Mouse (Mus musculus) kidney, adult 2 months (tissue): ENCODE results near the gene Fam222a. TPM values are rescaled to one million over a fixed set of nuclear protein-coding genes. Genes with fewer than 3 reads are reported as not detected.

Experiments
- DNase-seq: peaks from one replicate; pipeline ENCODE4 v3.0.0; 2021
- H3K27ac ChIP-seq: fragments of 200-500 bp; 2 replicates; pipeline ENCODE4 v1.5.1; 2012; ENCODE audit warnings: low read depth, low read length, control low read depth, inconsistent platforms; ENCODE audit not compliant: insufficient read depth
- H3K27me3 ChIP-seq: fragments of 200-500 bp; replicated peaks from 2 replicates; pipeline ENCODE4 v1.6.1; 2012; ENCODE audit warnings: mild to moderate bottlenecking, moderate library complexity, low read length, inconsistent platforms; ENCODE audit not compliant: control insufficient read depth, insufficient read depth
- H3K36me3 ChIP-seq: fragments of 200-500 bp; 2 replicates; pipeline ENCODE4 v1.6.1; 2012; ENCODE audit warnings: mild to moderate bottlenecking, moderate library complexity, low read length, inconsistent platforms; ENCODE audit not compliant: control insufficient read depth, insufficient read depth
- H3K4me1 ChIP-seq: fragments of 200-500 bp; 2 replicates; pipeline ENCODE4 v1.6.1; 2011; ENCODE audit warnings: low read length; ENCODE audit not compliant: control insufficient read depth, insufficient read depth
- H3K4me3 ChIP-seq: fragments of 200-500 bp; 2 replicates; pipeline ENCODE4 v1.5.1; 2011; ENCODE audit warnings: mild to moderate bottlenecking, low read depth, low read length, control low read depth; ENCODE audit not compliant: insufficient read depth
- CTCF ChIP-seq: fragments of 200-500 bp; conservative IDR thresholded peaks from 2 replicates; pipeline ENCODE4 v1.5.1; 2011; ENCODE audit warnings: low read depth, mild to moderate bottlenecking, control low read depth, low read length, moderate library complexity, mixed read lengths; ENCODE audit not compliant: insufficient read depth, insufficient read length
- POLR2A ChIP-seq: fragments of 200-500 bp; IDR thresholded peaks from one replicate; pipeline ENCODE4 v1.6.1; 2011; ENCODE audit warnings: low read depth, low read length, control low read depth
- WGBS: fragments of 180-500 bp; shearing (Covaris S2); methylation state at CpG from one replicate; pipeline ENCODE4 v1.1.7; 2018; 5-methylcytosine and 5-hydroxymethylcytosine counted together
- polyA plus RNA-seq: library from polyadenylated mRNA; depleted of rRNA; stranded (reverse); fragments of >200 nt; gene quantifications from 2 replicates; pipeline ENCODE4 v1.2.3, GENCODE M21; 2012

Fam222a gene
- polyA plus RNA-seq, 1 experiment = 4.9 TPM

DNA sequence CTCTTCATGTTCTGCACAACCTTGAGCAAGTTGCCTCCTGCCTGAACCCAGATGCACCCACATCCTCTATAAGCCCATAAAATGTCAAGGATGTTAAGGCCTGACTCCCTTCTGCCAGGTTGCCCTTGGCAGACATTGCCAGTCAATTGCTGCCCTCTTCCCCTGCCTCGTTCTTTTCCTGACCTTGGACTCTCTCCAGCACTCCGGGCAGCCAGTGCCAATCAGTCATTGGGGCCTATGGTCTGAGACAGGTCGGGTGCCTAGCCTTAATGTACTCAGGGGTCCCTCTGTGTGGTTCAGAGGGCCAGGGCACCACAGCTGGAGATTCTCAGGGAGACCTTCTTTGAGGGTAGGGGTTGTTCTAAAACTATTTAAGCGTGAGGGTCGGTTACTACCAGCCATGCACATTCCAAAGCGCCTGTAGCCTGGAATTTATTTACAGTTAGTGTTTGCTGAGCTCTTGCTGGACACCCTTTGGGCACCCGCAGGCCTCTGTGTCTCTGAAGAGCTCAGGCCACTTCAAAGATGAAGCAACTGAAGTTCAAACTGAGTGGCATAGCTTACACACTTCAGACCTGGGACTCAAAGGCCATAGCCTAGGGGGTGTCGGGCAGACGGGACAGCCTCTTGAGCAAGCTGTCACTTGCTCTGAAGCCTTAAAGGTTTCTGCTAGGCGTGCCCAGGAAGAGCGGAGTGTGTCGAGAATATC is 6.3 kb downstream of the Fam222a start:
- H3K27ac ChIP-seq = peak overlapping the region; percentile 10; the same call in 1 of the 2 replicates
- TF ChIP-seq CTCF (no peak), POLR2A (no peak)
- peaks cover 7% of the 10 kb centered on the region; the same call in 1 of the 2 replicates for H3K4me1 ChIP-seq
- H3K4me3 ChIP-seq = no peak overlapping the region
- WGBS = 49% methylated on average over 12 of the region's 12 CpGs
- peak; percentile 55 for DNase-seq
- no peaks in the 10 kb centered on the region for H3K27me3 ChIP-seq
- H3K36me3 ChIP-seq = no peaks in the 10 kb centered on the region

DNA sequence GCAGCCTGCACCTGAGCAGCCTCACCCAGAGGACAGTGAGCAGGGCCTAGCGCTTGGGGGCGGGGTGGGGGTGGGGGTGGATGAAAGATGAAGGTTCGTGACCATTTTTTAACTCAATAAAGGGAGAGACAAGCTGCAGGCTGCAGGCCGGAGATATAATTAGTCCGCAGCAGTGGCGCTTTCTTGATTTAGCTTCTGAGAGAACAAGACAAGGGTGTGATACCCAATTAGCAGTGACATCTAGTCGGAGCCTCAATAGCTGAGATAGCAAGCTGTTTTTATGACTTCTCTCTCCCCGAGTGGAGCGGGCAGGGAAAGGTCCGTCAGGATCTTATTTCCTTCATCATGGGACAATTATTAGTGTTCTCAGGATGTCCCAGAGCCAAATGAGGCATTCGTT is 7.2 kb downstream of the Fam222a start:
- 73% methylated on average over 11 of the region's 11 CpGs for WGBS
- H3K4me3 ChIP-seq = no peak overlapping the region
- no peaks in the 10 kb centered on the region for H3K27me3 ChIP-seq
- peaks cover 7% of the 10 kb centered on the region; the same call in 1 of the 2 replicates for H3K4me1 ChIP-seq
- H3K36me3 ChIP-seq = no peaks in the 10 kb centered on the region
- no peak for TF ChIP-seq CTCF
- no peak for TF ChIP-seq POLR2A
- DNase-seq = no peak
- H3K27ac ChIP-seq = no peak overlapping the region

DNA sequence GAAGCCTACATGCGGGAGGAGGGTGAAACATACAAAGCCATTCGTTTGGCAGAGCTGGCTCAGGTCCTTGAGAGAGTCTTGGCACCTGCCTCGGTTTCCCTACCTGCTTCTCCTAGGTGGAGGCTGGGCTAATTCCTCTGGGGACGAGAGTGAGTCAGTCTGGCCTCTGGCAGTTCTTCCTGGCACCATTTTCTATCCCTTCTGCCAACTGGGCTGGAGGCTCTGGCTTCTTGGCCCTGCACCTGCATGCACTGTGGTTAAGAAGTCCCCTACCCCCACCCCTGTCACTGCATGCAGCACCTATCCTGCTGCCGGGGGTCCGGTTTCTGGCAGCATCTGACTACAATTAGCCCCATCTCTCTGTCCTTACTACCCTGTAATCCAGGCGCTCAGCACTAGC is 7.7 kb downstream of the Fam222a start:
- peaks cover 7% of the 10 kb centered on the region; the same call in 1 of the 2 replicates for H3K4me1 ChIP-seq
- 58% methylated on average over 7 of the region's 7 CpGs for WGBS
- H3K27me3 ChIP-seq = no peaks in the 10 kb centered on the region
- DNase-seq = peak; percentile 35
- H3K27ac ChIP-seq = no peak overlapping the region
- no peaks in the 10 kb centered on the region for H3K36me3 ChIP-seq
- TF ChIP-seq CTCF = no peak
- no peak for TF ChIP-seq POLR2A
- no peak overlapping the region for H3K4me3 ChIP-seq

DNA sequence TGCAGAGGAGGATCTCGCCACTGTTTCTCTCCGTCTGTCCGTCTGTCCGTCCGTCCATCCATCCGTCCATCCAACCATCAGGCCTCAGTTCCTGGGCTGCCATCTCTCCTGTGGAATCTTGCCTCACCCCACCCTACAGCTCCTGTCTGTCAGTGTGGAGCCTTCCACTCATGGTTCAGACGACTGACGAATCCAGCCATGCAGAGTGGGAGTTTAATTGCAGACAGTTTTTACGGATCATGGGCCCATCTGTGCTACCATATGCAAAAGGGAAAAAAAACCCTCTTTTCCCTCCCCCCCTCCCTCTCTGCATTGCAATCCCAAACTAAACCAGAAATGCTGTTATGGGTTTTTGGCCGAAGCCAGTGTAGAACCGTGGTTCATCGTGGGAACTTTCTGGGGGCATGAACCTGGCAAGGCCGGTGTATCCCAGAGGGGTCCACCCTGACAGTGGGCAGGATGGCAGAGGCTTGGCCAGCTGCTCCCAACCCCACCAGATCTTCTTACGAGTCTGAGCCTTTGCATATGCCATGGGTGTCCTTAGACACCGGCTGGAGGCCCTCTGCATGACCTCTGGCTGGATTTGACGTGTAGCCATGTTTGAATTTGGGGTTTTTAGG is 8.3 kb downstream of the Fam222a start:
- 87% methylated on average over 16 of the region's 16 CpGs for WGBS
- no peak overlapping the region for H3K27ac ChIP-seq
- no peak for DNase-seq
- no peak overlapping the region for H3K4me3 ChIP-seq
- TF ChIP-seq POLR2A = no peak
- TF ChIP-seq CTCF = no peak
- H3K27me3 ChIP-seq = no peaks in the 10 kb centered on the region
- H3K36me3 ChIP-seq = no peaks in the 10 kb centered on the region
- peaks cover 7% of the 10 kb centered on the region; the same call in 1 of the 2 replicates for H3K4me1 ChIP-seq

DNA sequence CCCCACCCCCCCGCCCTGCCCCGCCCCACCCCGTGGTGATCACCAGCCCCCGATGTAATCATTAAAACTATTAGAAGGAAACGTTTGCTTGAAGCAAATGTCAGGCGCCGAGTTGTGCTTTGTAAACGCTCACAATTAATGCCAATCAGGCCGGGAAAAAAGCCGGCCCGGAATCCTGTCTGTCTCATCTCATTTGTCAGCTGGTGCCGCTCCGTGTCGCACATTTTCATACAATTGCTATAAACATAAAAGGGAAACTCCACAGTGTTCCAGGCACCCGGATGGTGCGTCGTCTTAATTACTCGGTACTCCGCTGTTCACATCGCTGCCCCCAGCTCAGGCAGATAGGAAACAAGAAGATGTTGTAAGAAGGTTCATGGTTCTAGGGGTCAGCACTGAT is 10.5 kb downstream of the Fam222a start:
- H3K27ac ChIP-seq = no peak overlapping the region
- TF ChIP-seq POLR2A (no peak), CTCF (no peak)
- H3K36me3 ChIP-seq = no peaks in the 10 kb centered on the region
- 58% methylated on average over 20 of the region's 20 CpGs for WGBS
- H3K4me3 ChIP-seq = no peak overlapping the region
- DNase-seq = no peak
- H3K4me1 ChIP-seq = 0 out of 2 replicates have a peak, but pooled peaks cover 8% of the 10 kb centered on the region
- H3K27me3 ChIP-seq = no peaks in the 10 kb centered on the region

DNA sequence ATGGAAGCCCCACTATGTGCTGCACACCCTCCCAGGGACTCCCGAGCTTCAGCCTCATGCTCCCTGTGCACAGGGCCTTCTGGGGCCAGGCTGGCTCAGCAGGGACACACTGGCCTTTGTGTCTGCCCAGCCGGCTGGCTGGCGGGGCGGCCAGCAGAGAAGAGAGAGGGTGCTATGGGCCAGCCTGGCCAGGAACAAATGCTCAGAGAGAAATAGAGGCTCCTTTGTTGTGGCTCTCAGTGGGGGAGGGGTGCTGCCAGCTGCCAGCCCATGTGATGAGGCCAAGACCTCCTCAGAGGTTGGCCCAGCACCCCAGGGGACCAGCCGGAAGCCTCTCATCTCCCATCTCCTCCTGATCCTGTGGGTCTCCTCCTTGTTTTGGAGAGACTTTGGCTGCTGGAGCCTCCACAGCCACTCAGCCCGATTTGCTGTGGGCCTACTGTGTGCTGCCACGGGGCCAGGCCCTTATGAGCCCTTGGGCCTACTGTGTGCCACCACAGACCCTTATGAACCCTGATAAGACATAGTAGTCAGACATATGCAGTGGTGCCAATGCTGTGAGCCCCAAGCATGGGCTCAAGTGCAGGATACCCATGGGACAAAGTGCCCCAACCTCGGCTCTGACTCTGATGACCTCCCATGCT is 12.0 kb downstream of the Fam222a start:
- Histone ChIP-seq H3K36me3 (no peaks in the 10 kb centered on the region), H3K4me3 (no peak overlapping the region), H3K27me3 (no peaks in the 10 kb centered on the region), H3K27ac (no peak overlapping the region), H3K4me1 (0 out of 2 replicates have a peak, but pooled peaks cover 5% of the 10 kb centered on the region)
- TF ChIP-seq CTCF (no peak), POLR2A (no peak)
- DNase-seq = no peak
- 78% methylated on average over 8 of the region's 8 CpGs for WGBS

DNA sequence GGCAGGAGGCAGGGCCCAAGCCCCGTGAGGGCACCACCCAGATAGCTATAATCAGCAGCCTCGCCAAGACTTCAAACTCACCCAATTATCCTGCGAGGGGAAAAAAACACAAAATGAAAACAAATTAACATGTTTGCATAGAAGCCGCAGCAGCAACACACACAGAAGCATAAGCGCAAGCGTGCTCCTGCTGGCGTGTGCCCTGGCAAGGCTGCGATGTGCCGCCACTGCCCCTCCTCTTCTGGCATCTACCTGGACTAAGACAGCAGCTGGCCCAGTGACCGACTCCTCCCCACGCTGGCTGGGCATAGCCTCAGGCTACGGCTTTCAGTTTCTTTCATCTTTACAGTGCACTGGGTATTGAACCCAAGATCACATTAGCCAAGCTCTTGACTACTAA is 13.7 kb downstream of the Fam222a start:
- H3K4me1 ChIP-seq = 0 out of 2 replicates have a peak, but pooled peaks cover 5% of the 10 kb centered on the region
- WGBS = 65% methylated on average over 12 of the region's 12 CpGs
- no peak overlapping the region for H3K4me3 ChIP-seq
- no peaks in the 10 kb centered on the region for H3K27me3 ChIP-seq
- H3K27ac ChIP-seq = no peak overlapping the region
- DNase-seq = peak; percentile 54
- TF ChIP-seq CTCF = no peak
- TF ChIP-seq POLR2A = no peak
- H3K36me3 ChIP-seq = no peaks in the 10 kb centered on the region
